Mouse (Mus musculus) cerebellum, adult 9-10 months (tissue): Measurements from ENCODE around the gene Chd1l.
A peak's percentile ranks its signal among the peaks of the same experiment; 100 is the strongest.

Experiments used
- DNase-seq: peaks from one replicate; pipeline ENCODE4 v3.0.0; 2022

Gene Chd1l

DNA sequence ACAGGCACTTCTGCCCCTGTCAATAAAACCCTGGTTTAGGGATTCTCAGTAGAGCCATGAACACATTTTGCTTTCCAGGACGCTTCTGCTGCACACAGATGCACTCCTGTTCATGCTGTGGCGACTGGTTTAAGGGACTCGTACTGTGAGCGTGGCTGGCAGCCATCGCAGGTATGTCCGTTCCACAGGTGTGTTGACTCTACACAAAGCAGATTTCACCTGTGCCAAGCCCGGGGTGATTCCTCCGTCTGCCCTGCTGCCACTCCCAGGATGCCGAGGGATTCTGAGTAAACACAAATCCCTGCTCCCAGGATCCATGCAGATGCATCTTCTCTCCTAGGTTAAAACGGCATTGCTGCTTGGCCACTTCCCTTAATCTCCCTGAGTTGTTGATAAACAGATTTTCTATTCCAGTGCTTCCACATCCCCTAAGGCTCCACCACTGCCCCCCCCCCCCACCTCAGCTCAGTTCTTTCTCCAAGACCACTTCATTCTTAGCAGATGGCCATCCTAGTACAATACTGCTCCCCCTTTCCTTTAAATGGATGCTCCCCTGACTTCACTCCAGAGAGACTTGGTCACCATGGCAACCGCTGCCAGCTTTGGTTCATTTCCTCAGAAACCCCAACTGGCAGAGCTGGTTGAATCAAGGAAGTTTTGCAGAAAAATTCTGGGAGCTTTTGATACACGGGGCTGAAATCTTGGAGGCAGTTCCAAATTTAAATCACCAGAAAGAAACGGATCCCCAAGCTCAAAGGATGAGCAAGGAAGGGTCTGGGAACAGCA, 87.9 kb downstream of the Chd1l start:
- peak; percentile 5 for DNase-seq

DNA sequence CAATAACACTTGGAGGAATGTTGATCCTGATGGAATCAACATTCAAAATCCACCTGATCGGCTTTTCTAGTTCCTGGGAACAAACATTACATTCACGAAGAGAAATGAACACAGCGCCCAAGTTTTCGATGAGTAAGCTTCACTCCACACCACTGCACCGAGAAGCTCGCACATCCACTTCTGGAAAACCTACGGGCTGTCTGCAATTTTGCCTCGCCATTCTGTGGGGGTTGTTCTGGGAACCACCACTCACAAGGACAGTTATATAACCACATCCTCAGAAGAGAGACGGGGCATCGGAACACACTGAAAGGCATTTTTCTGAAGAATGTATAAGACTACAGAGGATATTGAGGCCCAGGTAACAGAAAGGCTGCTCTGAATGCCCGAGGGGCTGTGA, 90.1 kb downstream of the Chd1l start:
- DNase-seq, result no peak

DNA sequence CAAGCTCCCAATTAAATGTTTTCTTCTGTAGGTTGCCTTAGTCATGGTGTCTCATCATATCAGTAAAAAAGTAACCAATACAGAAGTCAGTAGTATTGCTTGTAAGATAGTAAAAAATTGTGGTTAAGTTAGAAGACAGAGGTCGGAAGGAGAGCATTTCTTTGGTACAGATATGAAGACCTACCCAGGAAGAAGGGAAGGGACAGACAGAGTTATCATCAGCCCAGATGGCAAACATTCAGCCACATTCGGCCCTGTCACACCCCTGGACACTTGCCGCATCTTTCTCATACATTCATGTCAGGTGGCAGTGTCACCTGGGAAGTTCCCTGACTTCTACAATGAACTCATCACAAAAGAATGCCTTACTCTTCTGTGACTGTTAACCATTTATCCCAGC, 97.7 kb downstream of the Chd1l start:
- no peak for DNase-seq
